Mouse (Mus musculus): ENCODE measurements around the gene Ppp2r5c.

Ppp2r5c gene

DNA sequence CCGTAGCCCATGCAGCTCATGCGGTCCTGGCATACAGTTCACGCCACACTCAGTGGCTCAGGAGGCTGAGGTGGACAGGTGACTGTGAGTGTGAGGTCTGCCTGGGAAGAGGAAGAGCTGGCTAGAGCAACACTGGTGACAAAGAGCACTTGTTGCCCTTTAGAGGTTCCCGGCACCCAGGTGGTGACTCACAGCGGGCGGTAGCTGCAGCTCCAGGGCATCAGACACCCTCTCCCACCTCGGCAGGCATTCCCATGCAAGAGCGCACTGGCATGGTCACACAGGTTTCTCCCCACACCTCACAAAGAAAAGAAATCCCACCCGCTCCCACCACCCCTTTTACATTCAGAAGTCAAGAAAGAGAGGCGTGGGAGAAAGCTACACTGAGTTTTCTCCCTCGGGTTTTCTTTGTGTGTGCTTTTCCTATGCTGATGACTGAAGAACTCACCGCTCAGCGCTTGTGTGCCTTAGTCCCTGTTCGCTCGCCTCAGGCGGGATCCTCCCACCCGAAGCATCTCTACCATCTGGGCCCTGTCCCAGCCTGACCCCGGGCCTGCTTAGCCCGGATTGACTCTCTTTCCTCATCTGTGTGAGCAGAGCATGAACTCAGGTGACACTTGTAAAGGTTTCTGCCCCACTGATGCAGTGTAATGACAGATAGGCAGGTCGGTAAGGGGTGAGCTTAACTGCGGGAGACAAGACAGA is 108.8 kb downstream of the Ppp2r5c start:
- DNase-seq (ENCODE audit: low read depth, low spot score) = no peak

DNA sequence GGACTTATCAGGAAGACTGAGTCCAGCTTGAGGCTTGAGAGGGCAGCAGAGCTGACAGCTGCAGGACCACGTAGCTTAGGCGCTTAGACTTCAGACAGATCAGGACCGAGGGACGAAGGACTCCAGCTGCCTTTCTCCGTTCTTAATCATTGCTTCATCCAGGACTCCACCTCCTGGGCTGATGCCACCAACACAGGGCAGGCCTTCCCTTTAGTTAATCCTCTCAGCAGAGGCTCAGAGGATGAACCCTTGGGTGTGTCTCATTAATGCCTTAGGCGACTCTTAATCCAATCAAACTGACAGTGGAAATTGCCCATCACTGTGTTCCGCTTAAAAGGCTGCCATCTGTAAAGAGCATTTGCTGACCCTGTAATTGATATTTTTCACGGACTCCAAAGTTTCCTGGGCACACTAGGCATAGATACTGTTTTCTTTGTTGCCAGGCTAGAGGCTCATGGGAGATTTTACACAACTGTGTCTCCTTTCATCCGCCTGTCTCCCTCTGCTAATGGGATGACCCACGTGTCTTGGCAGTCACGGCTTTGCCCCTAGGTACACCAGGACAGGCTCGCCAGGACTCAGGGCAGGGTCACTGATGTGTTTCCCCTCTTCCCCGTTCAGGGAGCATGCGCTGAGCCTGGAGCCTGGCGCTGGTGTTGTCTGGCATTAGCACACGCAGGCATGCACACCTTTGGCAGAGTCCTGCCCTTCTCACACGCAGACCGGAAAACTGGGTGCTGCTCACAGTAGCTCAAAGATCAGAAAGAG is 110.1 kb downstream of the Ppp2r5c start:
- DNase-seq (ENCODE audit: low read depth, low spot score) = no peak

DNA sequence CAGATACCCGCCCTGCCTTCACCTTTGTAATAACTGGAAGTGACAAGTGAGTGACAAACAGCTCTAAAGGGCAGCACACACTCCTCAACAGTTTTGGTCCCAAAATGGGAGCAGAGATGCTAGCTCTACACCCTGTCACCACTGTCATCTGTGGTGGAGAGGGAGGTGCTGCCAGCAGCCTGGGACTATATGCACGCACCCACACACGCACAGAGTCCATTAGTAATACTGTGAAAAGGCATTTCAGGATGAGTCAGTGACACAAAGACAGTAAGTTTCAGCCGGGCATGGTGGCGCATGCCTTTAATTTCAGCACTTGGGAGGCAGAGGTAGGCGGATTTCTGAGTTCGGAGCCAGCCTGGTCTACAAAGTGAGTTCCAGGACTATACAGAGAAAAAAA is 111.3 kb downstream of the Ppp2r5c start:
- DNase-seq (ENCODE audit: low read depth, low spot score) = peak; percentile 16

DNA sequence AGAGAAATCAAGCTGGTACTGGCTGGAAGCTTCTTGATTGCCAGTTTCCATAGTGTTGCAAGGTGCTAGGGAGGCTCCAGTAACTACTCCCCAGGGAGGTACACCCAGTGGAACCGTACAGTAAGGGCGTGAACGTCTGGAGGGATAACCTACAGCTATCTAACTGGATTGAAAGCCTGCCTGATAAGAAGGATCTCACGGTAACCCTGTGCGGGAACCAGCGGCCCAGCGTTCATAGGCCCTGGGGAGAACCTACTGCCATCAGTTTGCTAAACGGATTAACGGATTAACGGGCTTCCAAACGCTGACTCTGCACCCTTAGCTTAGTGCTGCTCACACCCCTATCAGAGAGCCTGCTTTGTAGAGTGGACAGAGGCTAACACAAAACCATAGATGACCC is 116.5 kb downstream of the Ppp2r5c start:
- DNase-seq (ENCODE audit: low read depth, low spot score) = no peak

DNA sequence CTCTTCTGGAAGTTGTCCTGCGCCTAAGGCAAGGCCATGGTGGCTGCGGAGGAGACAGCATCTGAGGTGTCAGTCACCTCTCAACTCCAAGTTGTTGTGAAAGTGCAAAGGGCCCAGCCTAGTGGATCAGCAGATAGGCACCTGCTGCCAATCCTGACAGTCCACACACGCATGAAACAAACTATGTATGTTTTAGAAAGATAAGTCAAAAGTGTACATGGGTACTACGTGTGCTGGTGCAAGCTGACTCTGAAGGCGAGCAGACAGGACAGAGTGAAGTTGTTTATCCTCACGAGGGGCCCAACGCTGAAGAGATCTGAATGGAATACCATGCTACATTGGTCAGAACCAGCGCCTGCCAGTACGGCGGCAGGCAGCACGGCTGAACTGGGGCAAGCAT is 117.9 kb downstream of the Ppp2r5c start:
- no peak for DNase-seq (ENCODE audit: low read depth, low spot score)

DNA sequence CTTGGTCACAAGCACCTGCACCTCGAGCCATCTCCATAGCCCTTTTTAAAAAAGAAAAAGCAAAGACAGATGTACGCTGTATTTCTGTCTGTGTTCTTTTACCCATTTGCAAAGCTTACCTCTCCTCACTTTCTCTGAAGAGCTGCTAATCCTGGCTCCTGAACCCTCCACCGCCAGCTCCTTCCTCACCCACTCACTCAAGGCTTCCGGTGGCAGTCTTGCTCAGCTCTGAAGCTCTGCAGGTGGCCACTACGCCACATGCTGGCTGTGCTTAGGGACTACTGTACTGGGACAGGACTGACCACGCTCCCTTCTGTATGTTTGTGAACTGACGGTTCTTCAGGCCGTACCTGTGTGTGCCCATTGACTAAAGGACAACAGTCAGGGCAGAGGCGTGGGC is 119.4 kb downstream of the Ppp2r5c start:
- no peak for DNase-seq (ENCODE audit: low read depth, low spot score)

DNA sequence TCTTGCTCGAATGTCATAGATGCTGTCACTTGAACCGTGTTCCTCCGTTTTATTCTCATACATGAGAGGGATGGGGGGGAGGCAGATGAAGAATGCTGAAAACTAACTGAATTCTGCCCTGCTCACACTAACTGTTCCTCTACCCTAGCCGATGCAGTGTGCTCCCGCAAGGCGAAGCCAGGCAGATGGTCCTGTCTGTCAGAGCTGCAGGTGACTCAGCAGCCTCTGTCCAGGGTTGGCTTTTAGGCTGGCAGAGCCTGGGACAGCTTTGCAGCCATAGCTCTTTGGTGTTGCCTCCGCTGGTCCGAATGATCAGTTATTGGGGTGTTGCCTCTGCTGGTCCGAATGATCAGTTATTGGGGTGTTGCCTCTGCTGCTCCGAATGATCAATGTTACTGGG is 124.1 kb downstream of the Ppp2r5c start:
- no peak for DNase-seq (ENCODE audit: low read depth, low spot score)

DNA sequence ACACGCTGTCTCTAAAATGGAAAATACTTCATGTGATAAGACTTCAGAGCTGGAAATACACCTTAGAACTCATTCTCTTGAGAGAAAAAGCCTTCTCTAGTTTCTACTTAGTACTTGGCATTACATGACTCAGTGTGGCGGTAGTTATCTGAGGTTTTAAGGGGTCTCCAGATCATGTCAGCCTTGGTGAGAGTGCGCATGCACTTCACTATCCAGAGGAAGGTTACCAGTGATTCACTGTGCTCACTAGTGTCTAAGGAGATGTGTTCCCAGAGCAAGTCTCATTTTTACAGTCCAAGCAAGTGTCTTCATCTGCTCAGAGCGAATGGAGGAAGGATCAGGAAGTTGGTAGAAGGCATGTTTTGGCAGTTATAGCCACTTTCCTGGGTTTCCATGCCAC is 125.4 kb downstream of the Ppp2r5c start:
- no peak for DNase-seq (ENCODE audit: low read depth, low spot score)

DNA sequence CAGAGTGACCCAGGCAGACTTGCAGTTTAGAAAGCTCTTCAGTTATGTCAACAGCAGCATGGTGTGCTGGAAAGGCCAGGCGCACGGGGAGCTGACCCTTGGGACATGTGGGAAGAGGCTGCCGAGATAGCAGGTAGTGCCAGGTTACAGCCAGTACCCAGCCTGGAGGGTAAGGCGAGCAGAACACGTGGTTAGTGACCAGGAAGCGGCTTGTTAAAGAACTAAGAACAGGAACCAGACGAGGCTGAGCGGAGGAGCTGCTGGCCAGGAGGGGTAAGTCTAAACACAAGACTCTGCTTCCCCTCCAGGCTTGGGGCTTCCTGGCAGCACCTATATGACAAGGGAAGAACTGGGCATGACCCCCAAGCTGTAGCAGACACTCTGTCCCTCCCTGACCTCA is 126.7 kb downstream of the Ppp2r5c start:
- DNase-seq (ENCODE audit: low read depth, low spot score) = no peak

DNA sequence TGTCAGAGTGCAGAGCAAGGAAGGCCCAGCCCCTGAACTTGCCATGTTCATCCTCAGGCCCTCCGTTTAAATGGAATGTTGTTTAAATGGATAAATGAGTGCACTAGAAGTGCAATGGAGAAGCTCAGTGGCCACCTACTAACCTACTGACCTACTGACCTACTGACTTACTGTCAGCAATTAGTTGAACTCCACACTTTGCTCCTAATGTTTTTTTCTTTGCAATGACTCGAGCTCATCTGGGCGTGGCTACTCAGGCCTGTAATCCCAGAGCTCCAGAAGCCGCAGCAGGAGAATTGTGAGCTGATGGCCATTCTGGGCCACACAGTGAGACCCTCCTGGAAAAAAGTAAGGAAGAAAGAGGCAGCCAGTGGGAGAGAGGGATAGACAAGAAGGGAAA is 129.0 kb downstream of the Ppp2r5c start:
- DNase-seq (ENCODE audit: low read depth, low spot score) = no peak

DNA sequence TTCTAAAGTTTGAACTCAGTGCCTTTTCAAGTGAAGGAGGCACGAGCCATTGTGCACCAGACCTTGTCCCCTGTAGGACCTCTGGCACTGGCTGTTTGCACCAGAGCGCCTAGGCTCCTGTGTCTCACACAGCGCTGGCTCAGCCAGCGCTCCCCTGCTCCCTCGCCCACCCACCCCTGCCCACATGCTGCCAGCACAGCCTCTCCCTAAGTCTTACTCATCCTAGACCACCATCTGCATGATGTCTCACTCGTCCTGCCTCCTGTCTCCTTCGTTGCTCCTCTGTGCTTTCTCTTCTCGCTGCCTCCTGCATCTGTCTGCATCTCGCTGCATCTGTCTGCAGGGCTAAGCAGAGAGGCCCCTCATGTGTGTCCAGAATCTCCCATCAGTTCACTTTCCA is 131.4 kb downstream of the Ppp2r5c start:
- DNase-seq (ENCODE audit: low read depth, low spot score) = no peak

DNA sequence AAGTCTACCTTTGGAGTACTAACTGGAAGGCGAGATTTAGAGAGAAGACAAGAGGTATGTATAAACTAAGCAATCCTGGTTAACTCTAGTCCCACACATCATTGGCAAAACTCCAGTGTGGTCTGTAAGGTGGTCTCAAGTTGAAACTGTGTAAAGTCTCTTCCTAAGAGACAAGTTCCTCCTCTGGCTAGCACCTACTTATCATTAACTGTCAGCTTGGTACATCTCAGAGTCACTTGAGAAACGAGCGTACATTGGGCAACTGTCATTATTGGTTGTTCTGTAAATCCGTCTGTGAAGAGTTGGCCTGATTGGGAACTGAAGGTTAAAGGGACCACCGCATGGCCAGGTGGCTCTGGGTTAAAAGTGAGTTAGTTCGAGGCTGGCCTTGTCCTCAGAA is 141.7 kb downstream of the Ppp2r5c start:
- no peak for DNase-seq (ENCODE audit: low read depth, low spot score)

DNA sequence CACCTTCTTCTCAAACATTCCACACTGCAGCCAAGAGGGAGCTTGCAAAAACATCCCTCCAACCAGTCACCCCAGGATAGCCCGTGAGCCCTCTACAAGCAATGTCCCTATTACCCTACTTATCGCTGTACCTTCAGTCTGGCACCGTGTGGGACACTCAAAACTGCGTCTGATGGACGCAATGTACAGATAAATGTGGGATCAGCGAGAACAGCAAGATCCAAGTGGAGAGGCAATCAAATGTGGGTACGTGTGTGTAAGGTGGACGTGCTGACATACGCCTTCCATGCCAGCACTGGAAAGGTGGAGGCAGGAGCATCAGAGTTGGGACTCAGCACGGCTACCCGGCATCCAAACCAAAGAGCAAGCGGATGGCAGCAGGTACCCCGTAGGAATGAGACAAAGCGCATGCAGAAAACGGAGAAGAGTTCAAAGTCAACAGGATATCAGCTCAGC is 143.9 kb downstream of the Ppp2r5c start:
- DNase-seq (ENCODE audit: low read depth, low spot score) = no peak

DNA sequence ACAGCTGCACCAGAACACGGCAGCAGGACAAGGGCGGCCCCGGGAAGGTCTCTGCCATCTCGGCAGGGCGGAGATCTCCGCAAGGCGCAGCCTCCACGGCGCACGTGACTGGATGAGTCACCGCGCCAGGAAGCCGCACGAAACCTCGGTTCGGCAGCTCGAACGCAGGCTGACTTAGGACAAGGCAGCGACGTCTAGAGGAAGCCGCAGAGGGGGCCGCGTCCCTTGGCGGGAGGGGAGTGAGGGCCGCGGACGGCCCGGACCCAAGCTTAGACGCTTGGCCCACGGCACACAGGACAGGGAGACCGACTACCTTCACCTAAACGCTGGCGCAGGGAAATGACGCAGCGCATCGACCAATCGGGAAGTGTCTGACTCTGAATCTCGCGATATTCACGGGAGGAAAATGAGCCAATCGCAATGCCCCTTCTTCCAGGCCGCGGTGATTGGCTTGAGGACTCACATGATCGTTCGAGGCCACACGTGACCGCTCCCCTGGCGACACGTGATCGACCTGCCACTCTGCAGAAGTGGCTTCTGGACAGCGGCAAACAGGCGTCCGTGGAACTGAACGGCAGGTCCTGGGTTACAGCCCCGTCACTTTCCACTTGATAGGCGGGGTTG is 144.5 kb downstream of the Ppp2r5c start:
- DNase-seq (ENCODE audit: low read depth, low spot score) = peak; percentile 99

DNA sequence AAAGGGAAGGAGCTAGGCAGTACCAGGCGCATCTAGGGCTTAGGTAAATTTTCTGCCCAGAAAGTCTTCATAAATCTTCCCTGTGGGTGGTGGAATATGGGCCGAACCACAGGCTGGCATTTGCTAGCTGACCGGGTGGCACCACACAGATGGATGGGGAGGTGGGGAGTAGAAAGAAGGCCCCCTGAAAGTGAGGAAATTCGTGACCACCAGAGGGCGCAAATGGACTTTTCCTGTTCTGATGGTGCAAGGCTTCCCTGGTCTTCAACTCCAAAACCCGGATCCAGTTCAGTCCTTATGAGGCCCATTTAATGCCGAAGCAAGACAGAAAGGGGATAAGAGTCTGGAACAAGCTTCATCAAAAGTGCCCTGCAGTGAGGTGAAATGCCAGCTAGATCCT is 151.6 kb downstream of the Ppp2r5c start:
- peak; percentile 64 for DNase-seq (ENCODE audit: low read depth, low spot score)

DNA sequence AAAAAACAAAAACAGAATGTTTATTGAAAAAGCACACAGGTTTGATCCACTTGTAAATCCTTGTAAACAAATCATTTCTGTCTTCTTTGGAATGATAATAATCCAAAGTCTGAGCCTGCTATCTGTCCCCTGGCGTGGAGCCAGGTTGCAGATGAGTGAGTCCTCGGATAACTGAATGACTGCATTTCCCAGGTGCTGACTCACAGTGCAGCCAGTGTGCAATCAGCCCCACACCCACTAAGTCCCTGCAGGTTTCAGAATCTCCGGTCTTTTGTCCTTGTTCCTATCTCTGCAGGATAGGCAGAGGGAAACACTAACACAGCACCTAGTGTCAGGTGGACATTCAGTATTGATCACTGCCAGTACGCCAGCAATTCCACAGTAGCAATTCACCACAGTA is 152.9 kb downstream of the Ppp2r5c start:
- DNase-seq (ENCODE audit: low read depth, low spot score) = no peak

DNA sequence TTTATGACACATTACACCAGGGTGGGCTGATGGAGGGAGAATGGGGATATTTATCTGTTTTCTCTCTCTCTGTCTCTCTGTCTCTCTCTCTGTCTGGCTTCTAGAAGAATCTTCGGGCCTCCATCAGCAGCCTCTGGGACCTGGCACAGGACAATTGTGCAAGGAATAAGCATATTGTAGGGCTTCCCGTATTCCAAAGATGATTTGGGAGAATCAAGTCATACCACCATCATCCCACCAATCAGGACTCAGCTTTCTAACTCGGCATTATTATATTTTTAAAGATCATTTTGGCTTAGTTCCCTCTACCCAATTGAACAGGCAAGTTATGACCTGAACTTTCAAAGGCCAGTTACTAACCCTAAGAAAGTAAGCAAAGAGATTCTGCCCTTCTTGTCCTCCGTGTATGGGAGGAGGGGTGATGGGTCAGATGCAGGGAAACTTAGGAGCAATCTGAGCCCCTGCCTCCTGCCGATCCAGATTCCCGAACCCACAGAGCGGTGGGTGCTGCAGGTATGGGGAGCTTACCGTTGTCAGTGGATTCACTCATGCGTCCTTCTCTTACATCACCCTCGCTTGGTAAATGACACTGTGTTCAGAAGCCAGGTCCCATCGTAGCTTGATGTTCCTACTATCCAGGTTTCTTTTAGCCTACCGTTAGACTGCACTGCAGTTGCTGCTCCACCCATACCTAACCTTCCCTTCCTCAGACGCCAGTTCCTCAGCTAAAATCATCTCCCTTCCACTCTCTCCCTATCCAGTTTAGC is 153.5 kb downstream of the Ppp2r5c start:
- no peak for DNase-seq (ENCODE audit: low read depth, low spot score)

DNA sequence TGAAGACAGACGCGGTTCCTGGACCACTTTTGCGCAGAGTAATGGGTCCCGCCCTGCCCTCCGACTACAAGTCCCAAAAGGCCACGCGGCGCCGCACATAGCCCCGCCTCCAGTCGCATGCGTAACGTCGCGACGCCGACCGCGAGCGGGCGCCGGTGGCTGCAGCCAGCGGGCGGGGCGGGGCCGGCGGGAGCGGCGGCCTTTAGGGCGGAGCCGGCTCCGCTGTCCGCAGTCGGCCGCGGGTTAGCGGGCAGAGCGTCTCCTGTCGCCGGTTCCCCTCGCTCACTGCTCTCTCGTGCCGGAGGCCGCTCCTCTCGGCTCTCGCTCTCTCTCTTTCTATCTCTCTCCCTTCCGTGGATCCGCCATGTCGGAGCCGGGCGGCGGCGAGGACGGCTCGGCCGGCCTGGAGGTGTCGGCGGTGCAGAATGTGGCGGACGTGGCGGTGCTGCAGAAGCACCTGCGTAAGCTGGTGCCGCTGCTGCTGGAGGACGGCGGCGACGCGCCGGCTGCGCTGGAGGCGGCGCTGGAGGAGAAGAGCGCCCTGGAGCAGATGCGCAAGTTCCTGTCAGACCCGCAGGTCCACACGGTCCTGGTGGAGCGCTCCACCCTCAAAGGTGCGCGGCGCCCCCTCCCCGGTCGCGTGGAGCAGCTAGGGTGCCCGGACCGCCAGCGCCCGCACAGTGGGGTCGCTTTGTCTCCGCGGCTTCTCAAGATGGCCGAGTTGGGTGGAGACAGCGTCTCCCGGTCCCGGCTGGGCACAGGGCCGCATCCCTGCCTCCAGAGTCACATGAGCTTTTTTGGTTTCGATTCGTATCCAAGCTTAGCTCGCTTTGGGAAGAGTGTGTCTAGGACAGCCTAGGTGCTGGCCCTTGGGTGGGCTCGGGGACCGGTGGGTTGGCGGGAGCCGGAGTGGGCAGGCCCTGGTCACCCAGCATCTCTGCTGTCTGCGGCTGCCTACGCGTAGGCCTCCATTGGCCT is 154.6 kb downstream of the Ppp2r5c start, which contains the start of gene Dync1h1:
Dync1h1 (plus strand) TSS at position 212 of the 978 bp plus-strand sequence.
- DNase-seq (ENCODE audit: low read depth, low spot score) = peak; percentile 93

DNA sequence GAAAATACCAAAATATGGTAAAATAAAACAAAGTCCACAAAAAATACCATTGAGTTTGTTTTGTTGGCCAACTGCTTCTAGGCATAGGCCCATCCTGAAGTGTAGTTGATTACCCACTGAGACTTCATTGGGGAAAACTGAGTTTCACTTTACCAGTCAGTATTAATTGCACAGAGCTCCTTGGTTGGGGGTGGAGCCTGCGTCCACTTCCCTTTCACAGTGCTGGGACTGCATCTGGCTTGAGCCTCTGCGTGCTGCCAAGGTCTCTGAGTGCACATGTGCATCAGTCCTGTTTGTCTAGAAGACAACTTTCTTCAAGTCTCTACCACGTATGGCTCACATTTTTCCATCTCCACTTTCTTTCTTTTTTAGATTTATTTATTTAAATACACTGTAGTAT is 159.2 kb downstream of the Ppp2r5c start:
- no peak for DNase-seq (ENCODE audit: low read depth, low spot score)

DNA sequence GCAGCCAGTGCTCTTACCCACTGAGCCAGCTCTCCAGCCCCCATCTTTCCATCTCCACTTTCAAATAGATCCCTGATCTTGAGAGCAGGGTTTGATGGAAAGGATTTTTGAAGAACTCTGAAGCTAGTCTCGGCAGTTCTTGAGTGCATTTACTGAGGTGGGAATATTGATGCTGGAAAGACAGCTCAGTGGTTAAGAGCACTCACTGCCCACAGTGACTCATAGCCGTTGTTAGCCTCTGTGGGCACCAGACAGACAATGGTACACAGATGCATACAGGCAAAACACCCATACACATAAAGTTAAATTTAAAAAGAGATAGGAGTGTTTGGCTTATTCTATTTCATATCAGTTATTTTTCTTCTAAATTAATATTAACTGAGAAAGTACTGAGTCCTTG is 159.8 kb downstream of the Ppp2r5c start:
- no peak for DNase-seq (ENCODE audit: low read depth, low spot score)
